Mouse (Mus musculus) adipocyte (in vitro differentiated cells): ENCODE results near the gene Wnt2.

Source experiments
- DNase-seq: peaks from one replicate; pipeline ENCODE4 v3.0.0-alpha.2; 2016; ENCODE audit warnings: low spot score

Wnt2 gene

DNA sequence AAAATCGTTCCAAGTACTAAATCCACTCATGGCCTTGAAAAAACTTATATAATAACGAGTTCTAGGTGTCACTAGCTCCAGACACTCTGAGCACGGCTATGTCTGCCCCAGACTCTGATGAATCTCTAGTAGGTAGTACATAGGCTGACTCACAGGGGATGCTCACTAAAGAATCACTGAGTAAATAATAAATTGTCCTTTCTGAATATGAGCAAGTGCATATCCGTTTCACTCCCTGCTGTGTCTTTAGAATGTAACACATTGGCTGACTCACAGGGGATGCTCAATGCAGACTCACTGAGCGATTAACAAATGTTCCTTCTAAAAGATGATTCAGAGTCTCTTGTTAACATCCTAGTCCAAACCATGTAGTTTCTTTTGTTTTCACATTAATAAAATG lies 52.1 kb downstream of the Wnt2 start:
- no peak for DNase-seq

DNA sequence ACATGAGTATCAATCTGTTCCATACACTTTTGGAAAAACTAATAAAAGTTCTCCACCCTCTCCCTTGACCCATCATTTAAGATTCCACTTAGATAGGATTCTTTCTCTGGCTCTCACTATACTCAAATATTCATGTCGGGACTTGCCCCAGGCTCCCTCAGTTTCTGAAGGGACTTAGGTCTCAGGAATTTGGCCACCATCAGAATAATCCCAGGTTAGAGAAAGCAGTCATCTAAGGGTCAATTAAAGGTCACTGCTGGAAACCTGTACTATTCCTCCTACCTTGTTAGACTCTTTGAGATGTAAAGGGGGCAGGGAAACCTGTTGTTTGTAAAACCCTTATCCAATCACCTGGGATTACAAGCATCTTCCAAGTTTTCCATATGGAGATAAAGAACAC lies 53.2 kb downstream of the Wnt2 start:
- no peak for DNase-seq

DNA sequence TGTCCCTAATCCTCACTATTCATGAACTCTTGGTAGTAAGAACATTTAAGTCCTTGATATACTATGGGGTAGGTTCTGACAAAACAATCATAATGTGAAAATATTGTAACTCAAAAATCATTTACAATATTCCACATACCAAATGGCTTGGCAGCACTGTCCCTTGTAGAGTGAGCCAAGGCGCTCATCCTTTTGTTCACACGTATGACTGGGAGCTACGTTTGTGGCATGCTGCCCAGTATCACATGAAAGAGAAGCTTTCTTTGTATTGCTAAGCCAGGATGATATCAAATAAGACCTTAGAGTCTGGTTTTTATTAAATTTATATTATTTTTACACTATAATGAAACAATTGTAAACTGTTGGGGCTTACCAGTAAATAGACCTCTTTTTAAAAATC lies 56.0 kb downstream of the Wnt2 start:
- no peak for DNase-seq

- no peak for DNase-seq
These were observed 59.0 kb downstream of the Wnt2 start for GRCm38 (mm10) chr6:17971393-17971792.

DNA sequence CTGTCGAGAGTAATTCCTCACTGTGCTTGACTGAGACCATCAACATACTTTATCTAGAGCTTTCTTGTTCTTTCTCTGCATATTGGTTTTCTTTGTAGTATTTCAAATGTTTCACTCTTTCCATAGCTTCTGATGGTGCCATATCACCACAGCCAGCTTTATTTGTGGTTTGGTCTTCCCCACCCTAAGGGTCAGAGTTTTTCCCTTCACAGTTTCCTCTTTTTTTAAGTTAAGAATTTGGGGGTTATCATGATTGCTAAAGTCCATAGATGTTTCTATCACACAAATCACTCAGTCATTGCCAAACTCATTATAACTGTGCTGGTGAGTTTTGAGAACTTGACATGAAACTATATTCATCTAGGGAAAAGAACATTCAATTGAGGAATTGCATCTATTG lies 60.6 kb downstream of the Wnt2 start:
- DNase-seq = no peak

DNA sequence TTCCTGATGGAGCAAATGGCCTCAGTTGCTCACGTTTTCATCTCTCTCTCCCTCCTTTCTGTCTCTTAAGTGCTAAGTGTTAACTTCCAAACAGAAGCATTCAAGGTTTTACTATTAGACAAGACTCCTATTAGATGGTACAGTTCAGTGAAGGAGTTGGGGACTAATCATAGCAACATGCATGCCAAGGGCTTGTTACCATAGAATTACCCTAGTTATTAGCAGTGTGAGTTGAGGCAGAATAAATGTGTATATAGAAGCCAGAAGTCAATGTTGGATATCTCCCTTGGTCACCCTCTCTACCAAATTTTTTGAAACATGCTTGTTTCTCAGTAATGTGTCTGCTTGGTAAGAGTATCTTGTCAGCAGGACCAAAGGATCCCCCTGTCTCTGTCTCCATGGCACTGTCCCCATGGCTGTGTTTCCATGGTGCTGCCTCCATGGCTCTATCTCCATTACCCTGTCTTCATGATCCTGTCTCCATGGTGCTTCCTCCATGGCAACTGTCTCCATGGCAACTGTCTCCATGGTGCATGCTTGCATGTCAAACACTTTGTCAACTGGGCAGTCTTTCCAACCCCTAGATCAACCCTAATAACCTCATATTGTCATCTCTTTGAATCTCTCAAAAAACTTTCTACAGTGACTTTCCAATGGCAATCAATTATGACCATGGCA lies 61.8 kb downstream of the Wnt2 start:
- DNase-seq = no peak

- DNase-seq = no peak
These were observed 66.9 kb downstream of the Wnt2 start for GRCm38 (mm10) chr6:17963455-17963854.

GRCm38 (mm10) chr6:17951779-17952178 lies 78.6 kb downstream of the Wnt2 start:
- DNase-seq = no peak

DNA sequence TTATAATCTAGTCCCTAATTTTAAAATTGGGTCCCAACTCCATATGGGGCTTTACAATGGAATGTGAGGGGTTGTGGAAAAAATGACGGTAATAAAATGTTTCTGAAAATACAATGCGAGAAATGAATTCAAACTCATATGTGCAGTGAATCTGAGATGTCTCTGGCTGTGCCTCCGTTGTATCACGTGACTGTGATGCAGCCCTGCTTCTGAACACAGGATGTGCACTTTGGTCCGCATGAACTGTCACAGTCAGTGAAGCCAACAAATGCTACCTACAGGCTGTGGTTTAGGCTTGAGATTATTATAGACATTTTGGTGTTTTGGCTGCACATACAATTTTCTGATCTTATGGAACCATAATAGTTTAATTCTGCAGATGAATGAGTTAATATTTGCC lies 81.3 kb downstream of the Wnt2 start:
- no peak for DNase-seq

DNA sequence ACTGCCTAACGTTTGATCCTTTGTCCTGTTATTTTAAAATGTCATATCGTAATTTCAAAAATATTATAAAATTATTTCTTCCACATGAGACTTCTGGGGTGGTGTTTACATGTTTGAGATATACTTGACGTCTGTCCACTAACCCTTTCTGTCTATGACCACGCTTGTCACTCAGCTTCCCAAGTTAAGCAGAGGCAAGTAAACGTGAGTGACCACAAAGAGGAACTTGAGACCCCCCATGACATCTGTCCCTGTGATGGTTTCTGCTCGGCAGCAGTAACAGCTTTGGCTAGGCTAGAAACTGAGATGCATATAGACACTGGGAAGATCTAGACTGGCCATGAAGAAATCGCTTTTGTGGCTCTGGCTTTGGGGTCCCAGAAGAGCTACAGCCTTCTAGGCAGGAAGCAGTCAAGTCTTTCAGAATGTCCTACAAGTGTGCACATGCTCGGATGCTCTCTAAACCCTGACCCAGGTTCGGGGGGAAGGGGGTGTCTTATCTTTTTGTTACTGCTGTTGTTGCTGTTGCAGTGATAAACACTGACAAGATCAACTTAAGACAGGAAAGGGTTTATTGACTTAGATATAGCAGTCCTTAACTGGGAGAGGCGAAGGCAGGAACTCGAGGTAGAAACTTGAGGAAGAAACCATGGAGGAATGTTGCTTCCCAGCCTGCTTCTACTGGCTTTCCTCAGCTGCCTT lies 83.1 kb downstream of the Wnt2 start:
- DNase-seq = no peak

DNA sequence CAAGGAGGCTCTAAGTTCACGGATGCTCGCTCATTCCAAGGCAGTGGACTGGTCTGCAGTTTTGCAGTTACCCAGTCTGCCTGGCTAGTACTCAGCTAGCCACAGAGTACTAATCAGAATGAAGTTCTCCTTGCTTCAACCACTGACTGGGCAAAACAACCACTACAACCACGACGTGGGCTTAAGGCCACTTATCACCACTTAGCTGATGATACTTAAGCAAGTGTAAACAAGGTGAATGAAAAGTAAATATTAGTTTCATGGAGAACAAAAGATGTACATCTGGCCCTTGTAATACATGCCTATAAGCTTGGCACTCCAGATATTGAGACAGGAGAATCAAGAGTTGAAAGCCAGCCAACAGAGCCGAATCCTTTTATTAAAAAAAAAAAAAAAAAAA lies 83.9 kb downstream of the Wnt2 start:
- no peak for DNase-seq

- DNase-seq = peak; percentile 41
These were observed 86.3 kb downstream of the Wnt2 start for GRCm38 (mm10) chr6:17943877-17944617.

GRCm38 (mm10) chr6:17942344-17942743 lies 88.0 kb downstream of the Wnt2 start:
- no peak for DNase-seq

DNA sequence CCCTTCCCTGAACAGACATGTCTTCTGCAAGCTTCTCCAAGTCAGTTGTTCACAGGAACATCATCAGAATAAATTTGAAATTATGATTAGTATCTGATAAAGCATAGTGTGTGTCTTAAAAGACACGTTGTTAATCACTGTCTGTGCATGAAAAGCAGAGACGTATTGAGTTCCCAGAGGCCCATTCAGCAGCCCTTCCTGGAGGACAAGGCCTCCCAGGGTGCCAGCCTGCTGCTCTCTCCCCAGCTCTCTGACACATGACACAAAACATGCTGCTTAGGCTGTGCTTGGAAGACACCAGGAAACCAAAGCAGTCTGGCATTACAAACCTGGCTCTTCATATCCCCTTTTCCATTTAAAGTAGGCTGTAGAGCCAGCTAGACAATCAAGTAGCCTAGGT lies 88.5 kb downstream of the Wnt2 start:
- DNase-seq = no peak
